ENCODE assay signal across 17 mouse cellular contexts in the genomic region with DNA sequence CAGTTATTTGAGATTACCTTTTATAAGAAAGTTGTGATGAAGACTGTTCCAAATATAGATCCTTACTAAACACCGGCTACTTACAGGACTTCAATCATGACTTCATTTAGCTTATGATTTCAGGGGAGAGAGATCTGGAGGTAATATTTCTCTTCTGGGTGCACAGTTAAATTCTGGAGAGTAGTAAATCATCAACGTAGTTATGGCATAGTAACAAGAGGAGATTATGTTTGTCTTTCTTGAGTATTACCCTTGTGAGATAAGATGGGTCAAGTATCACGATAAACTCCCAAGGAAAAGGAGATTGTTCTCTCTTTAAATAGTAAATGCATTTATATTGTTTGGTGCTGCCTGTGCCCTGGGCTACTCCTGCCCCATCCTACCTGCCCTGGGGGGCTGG.
"Had no signal": no experiment of that assay in that cellular context is flagged by ENCODE, and none has a peak within 500 bp of the region (broad histone marks: within the 10 kb centered on the region; RNA-seq: fewer than 3 reads in every experiment).

No protein-coding gene starts in this region.

- H3K9me3 ChIP-seq: lung, embryonic 15.5 days; midbrain, embryonic 13.5 days; midbrain, embryonic 15.5 days; neural tube, embryonic 12.5 days; stomach, embryonic 15.5 days had no signal

- H3K9ac ChIP-seq: liver, postnatal 0 days; lung, embryonic 15.5 days; midbrain, embryonic 13.5 days; midbrain, embryonic 15.5 days; neural tube, embryonic 12.5 days; stomach, embryonic 15.5 days had no signal

- H3K27ac ChIP-seq: lung, embryonic 15.5 days; macrophage; midbrain, embryonic 13.5 days; midbrain, embryonic 15.5 days; neural tube, embryonic 12.5 days; stomach, embryonic 15.5 days; stomach, postnatal 0 days had no signal

- DNase-seq: liver, postnatal 0 days; lung, adult 2 months; lung, postnatal 14 days; lung, postnatal 36 days; right cerebral cortex, postnatal 14 days; thymus, adult 2 months; thymus, postnatal 25 days; thymus, postnatal 4 days had no signal

- ATAC-seq: liver, postnatal 0 days; lung, postnatal 0 days; midbrain, embryonic 13.5 days; midbrain, embryonic 15.5 days had no signal

- H3K4me3 ChIP-seq: lung, embryonic 15.5 days; megakaryocyte, embryonic 14.5 days; midbrain, embryonic 13.5 days; midbrain, embryonic 15.5 days; neural tube, embryonic 12.5 days; stomach, embryonic 15.5 days had no signal

- H3K4me2 ChIP-seq: lung, embryonic 15.5 days; midbrain, embryonic 13.5 days; midbrain, embryonic 15.5 days; neural tube, embryonic 12.5 days; stomach, embryonic 15.5 days had no signal

- H3K36me3 ChIP-seq: lung, embryonic 15.5 days; midbrain, embryonic 13.5 days; midbrain, embryonic 15.5 days; neural tube, embryonic 12.5 days; stomach, embryonic 15.5 days had no signal

- H3K4me1 ChIP-seq: megakaryocyte, embryonic 14.5 days; midbrain, embryonic 15.5 days; neural tube, embryonic 12.5 days; stomach, embryonic 15.5 days had no signal

- H3K27me3 ChIP-seq: lung, embryonic 15.5 days; megakaryocyte, embryonic 14.5 days; midbrain, embryonic 13.5 days; midbrain, embryonic 15.5 days; neural tube, embryonic 12.5 days; stomach, embryonic 15.5 days had no signal
